Mouse (Mus musculus): Measurements from ENCODE around the gene Timp2. TPM values are rescaled to one million over a fixed set of nuclear protein-coding genes. Genes with fewer than 3 reads are reported as not detected.

The Timp2 gene
- polyA plus RNA-seq, 1 experiment from 2014 or later = 67.1 TPM

GRCm38 (mm10) chr11:118349494-118349893 is 6.0 kb downstream of the Timp2 start:
- Histone ChIP-seq H3K4me2 (no peak overlapping the region), H3K9me3 (replicated peaks) (no peaks in the 10 kb centered on the region), H3K9ac (no peak overlapping the region), H3K4me3 (no peak overlapping the region), H3K36me3 (no peaks in the 10 kb centered on the region), H3K4me1 (replicated peaks) (peaks cover 48% of the 10 kb centered on the region), H3K27me3 (no peaks in the 10 kb centered on the region), H3K27ac (peak overlapping the region; percentile 63; the same call in 1 of the 2 replicates)
- 82% methylated on average over 5 of the region's 5 CpGs for WGBS
- no peak for ATAC-seq (replicated peaks; ENCODE audit: insufficient number of reproducible peaks, insufficient read depth, low FRiP score, low read depth)

DNA sequence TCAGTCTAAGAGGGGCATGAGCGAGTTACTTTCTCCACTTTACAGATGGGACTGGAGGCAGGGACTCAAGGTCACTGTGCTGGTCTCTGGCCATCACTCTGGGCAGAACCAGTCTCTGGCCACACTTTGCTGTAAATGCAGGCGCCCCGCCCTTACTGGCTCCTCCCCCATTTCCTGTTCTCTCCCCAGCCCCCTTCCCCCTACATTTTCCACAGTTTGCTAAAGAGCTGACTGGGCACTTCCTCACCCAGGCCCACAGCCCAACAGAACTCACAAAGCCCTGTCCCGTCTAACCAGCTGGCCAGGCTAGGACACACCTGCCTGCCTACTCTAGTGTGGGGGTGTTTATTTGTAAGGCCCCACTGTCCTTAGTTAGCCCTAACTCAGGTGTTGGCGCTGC is 6.7 kb downstream of the Timp2 start:
- WGBS = 61% methylated on average over 5 of the region's 5 CpGs
- H3K4me3 ChIP-seq = no peak overlapping the region
- no peaks in the 10 kb centered on the region for H3K36me3 ChIP-seq
- H3K9ac ChIP-seq = no peak overlapping the region
- H3K27me3 ChIP-seq = no peaks in the 10 kb centered on the region
- peak overlapping the region; percentile 63 for H3K27ac ChIP-seq
- H3K9me3 ChIP-seq (replicated peaks) = no peaks in the 10 kb centered on the region
- peak; percentile 48; the same call in 1 of the 2 replicates for ATAC-seq (replicated peaks; ENCODE audit: insufficient number of reproducible peaks, insufficient read depth, low FRiP score, low read depth)
- H3K4me1 ChIP-seq (replicated peaks) = peaks cover 48% of the 10 kb centered on the region
- peak overlapping the region; percentile 7; the same call in 1 of the 2 replicates for H3K4me2 ChIP-seq

DNA sequence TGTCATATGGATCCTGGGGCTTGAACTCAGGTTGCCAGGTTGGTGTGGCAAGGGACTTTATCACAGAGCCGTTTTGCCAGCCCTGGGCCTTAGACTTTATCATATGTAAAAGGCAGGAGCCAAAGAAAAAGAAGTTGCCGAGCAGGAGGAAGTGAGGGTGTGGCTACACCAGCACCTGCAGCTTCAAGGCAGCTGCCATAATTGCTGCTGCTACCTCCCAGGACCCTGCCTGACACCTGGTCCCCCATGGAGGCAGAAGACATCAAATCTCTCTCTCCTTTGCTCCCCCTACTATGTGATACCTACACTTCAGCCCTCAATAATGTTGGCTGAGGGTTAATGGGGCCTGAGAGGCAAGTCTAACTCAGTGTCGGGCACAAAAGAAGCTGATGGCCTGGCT is 7.1 kb downstream of the Timp2 start:
- Histone ChIP-seq H3K36me3 (no peaks in the 10 kb centered on the region), H3K4me1 (replicated peaks) (peaks cover 48% of the 10 kb centered on the region), H3K9ac (no peak overlapping the region), H3K4me2 (peak overlapping the region; percentile 7; the same call in 1 of the 2 replicates), H3K9me3 (replicated peaks) (no peaks in the 10 kb centered on the region), H3K4me3 (no peak overlapping the region), H3K27ac (peak overlapping the region; percentile 57), H3K27me3 (no peaks in the 10 kb centered on the region)
- 51% methylated on average over 3 of the region's 3 CpGs for WGBS
- no peak for ATAC-seq (replicated peaks; ENCODE audit: insufficient number of reproducible peaks, insufficient read depth, low FRiP score, low read depth)

DNA sequence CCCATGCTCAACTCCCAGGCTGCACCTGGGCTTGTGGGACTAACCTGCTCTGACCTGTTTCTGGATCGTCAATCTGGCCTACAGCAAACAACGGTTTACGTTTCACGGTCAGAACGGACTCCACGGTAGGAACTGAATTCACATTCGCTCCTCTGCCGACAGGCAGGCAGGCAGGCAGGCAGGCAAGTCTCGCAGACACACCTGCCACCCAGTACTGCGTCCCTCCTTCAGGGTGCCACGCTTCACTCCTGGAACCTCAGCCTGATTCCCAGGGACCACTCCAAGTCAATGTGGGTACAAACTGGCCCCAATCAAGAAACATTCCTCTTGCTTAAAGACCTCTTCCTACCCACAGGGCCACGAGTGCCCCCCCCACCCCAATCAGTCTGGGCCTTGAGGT is 7.6 kb downstream of the Timp2 start:
- H3K4me2 ChIP-seq = no peak overlapping the region
- no peak for ATAC-seq (replicated peaks; ENCODE audit: insufficient number of reproducible peaks, insufficient read depth, low FRiP score, low read depth)
- H3K36me3 ChIP-seq = no peaks in the 10 kb centered on the region
- no peaks in the 10 kb centered on the region for H3K9me3 ChIP-seq (replicated peaks)
- no peaks in the 10 kb centered on the region for H3K27me3 ChIP-seq
- peaks cover 44% of the 10 kb centered on the region for H3K4me1 ChIP-seq (replicated peaks)
- 89% methylated on average over 12 of the region's 12 CpGs for WGBS
- H3K27ac ChIP-seq = no peak overlapping the region; the same call in 1 of the 2 replicates
- H3K4me3 ChIP-seq = no peak overlapping the region
- no peak overlapping the region for H3K9ac ChIP-seq

DNA sequence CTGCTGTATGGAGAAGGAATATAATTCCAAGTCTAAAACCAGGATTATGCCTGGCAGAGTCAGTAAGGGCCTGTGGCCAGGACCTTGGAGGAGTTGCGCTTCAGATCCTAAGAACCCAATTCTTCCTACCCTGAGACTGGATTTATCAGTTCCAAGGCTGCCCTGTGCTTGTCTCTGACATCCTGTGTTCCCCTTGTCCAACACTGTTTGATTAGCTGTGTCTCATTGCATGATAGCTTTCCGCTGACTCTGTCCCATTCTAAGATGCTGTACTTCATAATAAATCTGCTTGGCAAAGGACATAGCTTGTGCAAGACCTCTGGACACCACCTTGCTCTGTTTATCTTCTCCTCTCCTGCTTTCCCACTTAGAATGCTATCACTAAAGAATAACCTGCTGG is 8.1 kb downstream of the Timp2 start:
- H3K4me1 ChIP-seq (replicated peaks) = peaks cover 49% of the 10 kb centered on the region
- no peak overlapping the region for H3K4me3 ChIP-seq
- H3K4me2 ChIP-seq = no peak overlapping the region
- no peak for ATAC-seq (replicated peaks; ENCODE audit: insufficient number of reproducible peaks, insufficient read depth, low FRiP score, low read depth)
- H3K27ac ChIP-seq = 0 out of 2 replicates have a peak overlapping the region, but pooled peaks have one; percentile 7
- no peaks in the 10 kb centered on the region for H3K9me3 ChIP-seq (replicated peaks)
- 81% methylated on average over 2 of the region's 2 CpGs for WGBS
- H3K9ac ChIP-seq = no peak overlapping the region
- no peaks in the 10 kb centered on the region for H3K36me3 ChIP-seq
- no peaks in the 10 kb centered on the region for H3K27me3 ChIP-seq

DNA sequence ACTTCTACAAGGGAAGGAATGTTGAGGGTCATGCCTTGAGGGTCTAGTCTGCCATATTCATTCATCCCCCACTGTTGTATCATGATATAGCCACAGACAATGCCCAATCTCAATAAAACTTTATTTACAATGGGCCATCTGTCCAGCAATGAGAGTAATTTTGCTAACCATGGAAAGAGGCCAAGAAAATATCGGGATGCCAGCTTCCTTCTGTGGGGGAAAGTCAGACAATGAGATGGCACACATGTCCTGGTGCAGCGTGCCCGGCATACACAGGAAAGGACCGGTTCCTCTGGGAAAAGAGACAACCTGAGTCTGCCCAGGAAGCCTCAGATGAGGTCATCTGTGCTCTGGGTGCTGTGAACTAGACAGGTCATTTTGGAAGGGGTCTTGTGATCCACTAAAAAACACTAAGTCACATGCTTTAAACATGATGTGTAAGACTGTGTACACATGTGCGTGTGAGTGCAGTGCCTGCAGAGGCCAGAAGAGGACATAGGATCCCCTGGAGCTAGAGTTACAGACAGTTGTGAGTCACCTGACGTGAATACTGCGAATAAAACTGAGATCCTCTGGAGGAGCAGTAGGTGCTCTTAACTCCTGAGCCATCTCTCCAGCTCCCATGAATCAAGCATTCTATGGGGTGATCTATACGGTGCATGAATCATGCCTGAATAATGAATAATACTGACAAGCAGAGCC is 9.0 kb downstream of the Timp2 start:
- Histone ChIP-seq H3K36me3 (no peaks in the 10 kb centered on the region), H3K9me3 (replicated peaks) (no peaks in the 10 kb centered on the region), H3K9ac (no peak overlapping the region), H3K27ac (peak overlapping the region; percentile 51; the same call in 1 of the 2 replicates), H3K27me3 (no peaks in the 10 kb centered on the region), H3K4me1 (replicated peaks) (peaks cover 57% of the 10 kb centered on the region), H3K4me3 (no peak overlapping the region), H3K4me2 (no peak overlapping the region)
- no peak for ATAC-seq (replicated peaks; ENCODE audit: insufficient number of reproducible peaks, insufficient read depth, low FRiP score, low read depth)
- 85% methylated on average over 8 of the region's 8 CpGs for WGBS

- Histone ChIP-seq H3K27me3 (no peaks in the 10 kb centered on the region), H3K9me3 (replicated peaks) (no peaks in the 10 kb centered on the region), H3K9ac (no peak overlapping the region), H3K4me3 (no peak overlapping the region), H3K4me1 (replicated peaks) (peaks cover 60% of the 10 kb centered on the region), H3K4me2 (no peak overlapping the region), H3K36me3 (no peaks in the 10 kb centered on the region), H3K27ac (peak overlapping the region; percentile 51)
- WGBS = 25% methylated on average over 4 of the region's 4 CpGs
- ATAC-seq (replicated peaks; ENCODE audit: insufficient number of reproducible peaks, insufficient read depth, low FRiP score, low read depth) = peak; percentile 56; the same call in 1 of the 2 replicates
These were observed 9.8 kb downstream of the Timp2 start for GRCm38 (mm10) chr11:118345693-118346092.

- H3K27ac ChIP-seq = no peak overlapping the region
- no peaks in the 10 kb centered on the region for H3K27me3 ChIP-seq
- H3K4me1 ChIP-seq (replicated peaks) = peaks cover 50% of the 10 kb centered on the region
- no peak overlapping the region for H3K4me3 ChIP-seq
- WGBS = 67% methylated on average over 2 of the region's 2 CpGs
- H3K9ac ChIP-seq = no peak overlapping the region
- no peak overlapping the region for H3K4me2 ChIP-seq
- no peaks in the 10 kb centered on the region for H3K36me3 ChIP-seq
- no peaks in the 10 kb centered on the region for H3K9me3 ChIP-seq (replicated peaks)
- ATAC-seq (replicated peaks; ENCODE audit: insufficient number of reproducible peaks, insufficient read depth, low FRiP score, low read depth) = no peak
These were observed 11.9 kb downstream of the Timp2 start for GRCm38 (mm10) chr11:118343629-118344028.

- Histone ChIP-seq H3K27me3 (no peaks in the 10 kb centered on the region), H3K9me3 (replicated peaks) (no peaks in the 10 kb centered on the region), H3K4me3 (no peak within 1 kb of the TSS), H3K27ac (no peak within 1 kb of the TSS), H3K36me3 (no peaks in the 10 kb centered on the region), H3K4me2 (no peak within 1 kb of the TSS), H3K9ac (no peak within 1 kb of the TSS), H3K4me1 (replicated peaks) (peaks cover 44% of the 10 kb centered on the region)
- ATAC-seq (replicated peaks; ENCODE audit: insufficient number of reproducible peaks, insufficient read depth, low FRiP score, low read depth) = no peak
- 36% methylated on average over 7 of the region's 7 CpGs for WGBS
These were observed 13.0 kb downstream of the Timp2 start, which contains the start of gene Cep295nl for GRCm38 (mm10) chr11:118342400-118342981. Gene Cep295nl, minus strand, starts transcription at chr11:118342500.

GRCm38 (mm10) chr11:118337491-118338168 is 17.9 kb downstream of the Timp2 start:
- H3K4me1 ChIP-seq (replicated peaks) = peaks cover 14% of the 10 kb centered on the region
- H3K4me2 ChIP-seq = no peak overlapping the region
- no peaks in the 10 kb centered on the region for H3K27me3 ChIP-seq
- no peak overlapping the region for H3K9ac ChIP-seq
- no peak overlapping the region for H3K27ac ChIP-seq
- 61% methylated on average over 8 of the region's 8 CpGs for WGBS
- no peaks in the 10 kb centered on the region for H3K36me3 ChIP-seq
- H3K4me3 ChIP-seq = no peak overlapping the region
- ATAC-seq (replicated peaks; ENCODE audit: insufficient number of reproducible peaks, insufficient read depth, low FRiP score, low read depth) = no peak
- no peaks in the 10 kb centered on the region for H3K9me3 ChIP-seq (replicated peaks)

DNA sequence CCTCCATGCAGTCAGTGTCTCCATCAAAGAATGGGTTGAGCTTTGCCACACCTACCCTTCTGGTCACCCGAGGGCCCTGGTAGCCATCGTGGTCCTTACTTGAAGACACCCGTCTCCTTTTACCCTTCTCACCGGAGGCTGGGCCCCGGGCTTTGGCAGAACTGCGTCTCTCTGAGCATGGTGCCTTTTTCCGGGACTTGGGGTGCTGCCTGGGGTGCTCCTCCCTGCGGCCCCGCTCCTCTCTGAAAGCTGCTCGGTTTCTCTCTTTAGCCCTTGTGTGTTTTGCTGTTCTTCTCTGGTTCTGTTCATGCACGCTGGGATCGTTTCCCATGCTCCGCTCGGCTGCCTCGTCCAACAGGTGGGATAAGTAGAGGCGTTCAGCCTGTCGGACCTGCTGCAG is 22.1 kb downstream of the Timp2 start:
- WGBS = 82% methylated on average over 17 of the region's 17 CpGs
- no peak for ATAC-seq (replicated peaks; ENCODE audit: insufficient number of reproducible peaks, insufficient read depth, low FRiP score, low read depth)
- Histone ChIP-seq H3K9ac (no peak overlapping the region), H3K36me3 (0 out of 2 replicates have a peak, but pooled peaks cover 5% of the 10 kb centered on the region), H3K4me1 (replicated peaks) (0 out of 2 replicates have a peak, but pooled peaks cover 2% of the 10 kb centered on the region), H3K4me3 (no peak overlapping the region), H3K27me3 (no peaks in the 10 kb centered on the region), H3K27ac (no peak overlapping the region), H3K4me2 (no peak overlapping the region), H3K9me3 (replicated peaks) (no peaks in the 10 kb centered on the region)

Measured in heart, embryonic 15.5 days (tissue).